Mouse (Mus musculus): Measurements from ENCODE around the gene Hist1h3e.
A peak's percentile ranks its signal among the peaks of the same experiment; 100 is the strongest.
"Not testable (repeated sequence)": the region's sequence is repeated elsewhere in the genome, so short reads cannot be mapped to it uniquely, and the experiment has no call there.

Gene Hist1h3e

GRCm38 (mm10) chr13:23560699-23561098 is 1.5 kb downstream of the Hist1h3e start:
- not testable (repeated sequence) for DNase-seq

GRCm38 (mm10) chr13:23556906-23557305 is 5.3 kb downstream of the Hist1h3e start:
- no peak for DNase-seq

GRCm38 (mm10) chr13:23555839-23556416 is 6.2 kb downstream of the Hist1h3e start:
- DNase-seq, result no peak

GRCm38 (mm10) chr13:23554925-23555838 is 7.0 kb downstream of the Hist1h3e start:
- peak; percentile 79 for DNase-seq

GRCm38 (mm10) chr13:23554393-23554792 is 7.8 kb downstream of the Hist1h3e start:
- DNase-seq, result no peak

- no peak for DNase-seq
Measured at GRCm38 (mm10) chr13:23552962-23553361, 9.2 kb downstream of the Hist1h3e start, which contains the start of gene Hist1h1d. Gene Hist1h1d (plus strand): TSS chr13:23553262.

GRCm38 (mm10) chr13:23551931-23552914 is 9.9 kb downstream of the Hist1h3e start:
- no peak for DNase-seq

GRCm38 (mm10) chr13:23551146-23551834 is 10.9 kb downstream of the Hist1h3e start, which contains the start of gene Hist1h4f:
Gene Hist1h4f (minus strand): TSS chr13:23551648.
- peak; percentile 92 for DNase-seq

GRCm38 (mm10) chr13:23550761-23551145 is 11.4 kb downstream of the Hist1h3e start:
- DNase-seq, result no peak

- DNase-seq, result no peak
Measured at GRCm38 (mm10) chr13:23546694-23547093, 15.5 kb downstream of the Hist1h3e start.

GRCm38 (mm10) chr13:23544787-23545120 is 17.4 kb downstream of the Hist1h3e start:
- DNase-seq, result peak; percentile 19

- DNase-seq, result peak; percentile 67
Measured at GRCm38 (mm10) chr13:23543965-23544786, 18.0 kb downstream of the Hist1h3e start, which contains the start of gene Hist1h3f. Gene Hist1h3f (plus strand): TSS chr13:23544052.

- DNase-seq, result peak; percentile 69
Measured at GRCm38 (mm10) chr13:23542999-23543607, 19.1 kb downstream of the Hist1h3e start, which contains the start of gene Hist1h2bh. Gene Hist1h2bh (minus strand): TSS chr13:23543392.

- not testable (repeated sequence) for DNase-seq
Measured at GRCm38 (mm10) chr13:23542225-23542980, 19.8 kb downstream of the Hist1h3e start.

GRCm38 (mm10) chr13:23541497-23541896 is 20.7 kb downstream of the Hist1h3e start:
- no peak for DNase-seq

- DNase-seq, result not testable (repeated sequence)
Measured at GRCm38 (mm10) chr13:23539821-23540220, 22.3 kb downstream of the Hist1h3e start.

- DNase-seq, result no peak
Measured at GRCm38 (mm10) chr13:23538249-23538648, 23.9 kb downstream of the Hist1h3e start.

- DNase-seq, result no peak
Measured at GRCm38 (mm10) chr13:23537006-23537710, 25.0 kb downstream of the Hist1h3e start.
